Mouse (Mus musculus) hindbrain, embryonic 11.5 days (tissue): ENCODE data around the gene Cmc4. TPM values are rescaled to one million over a fixed set of nuclear protein-coding genes. Genes with fewer than 3 reads are reported as not detected.

Experiments used
- ATAC-seq: fragments of 200-750 bp; cut with Nextera tagmentation; 2 replicates; pipeline ENCODE4 v1.8.0; 2017; ENCODE audit warnings: mild to moderate bottlenecking, moderate TSS enrichment, moderate library complexity; ENCODE audit not compliant: low FRiP score
- DNase-seq: peaks from one replicate; pipeline ENCODE4 v3.0.0-alpha.2; 2015; ENCODE audit warnings: low spot score
- H3K27ac ChIP-seq: fragments of 300-500 bp; sonication (generic); 2 replicates; pipeline ENCODE4 v1.5.1; 2014; ENCODE audit warnings: mild to moderate bottlenecking, low read depth, low read length
- H3K27me3 ChIP-seq: fragments of 300-500 bp; sonication (generic); 2 replicates; pipeline ENCODE4 v1.6.1; 2014; ENCODE audit warnings: mild to moderate bottlenecking, low read length, moderate library complexity, mixed read lengths; ENCODE audit not compliant: control insufficient read depth, insufficient read depth
- H3K36me3 ChIP-seq: fragments of 300-500 bp; sonication (generic); 2 replicates; pipeline ENCODE4 v1.6.1; 2014; ENCODE audit warnings: mild to moderate bottlenecking, low read length, moderate library complexity, mixed read lengths; ENCODE audit not compliant: control insufficient read depth, insufficient read depth
- H3K4me1 ChIP-seq: fragments of 300-500 bp; sonication (generic); replicated peaks from 2 replicates; pipeline ENCODE4 v1.6.1; 2014; ENCODE audit warnings: low read length, mixed read lengths; ENCODE audit not compliant: control insufficient read depth, insufficient read depth
- H3K4me2 ChIP-seq: fragments of 300-500 bp; sonication (generic); replicated peaks from 2 replicates; pipeline ENCODE4 v1.6.1; 2014; ENCODE audit warnings: mild to moderate bottlenecking, low read depth, low read length
- H3K4me3 ChIP-seq: fragments of 300-500 bp; sonication (generic); 2 replicates; pipeline ENCODE4 v1.5.1; 2014; ENCODE audit warnings: low read depth, low read length
- H3K9ac ChIP-seq: fragments of 300-500 bp; sonication (generic); 2 replicates; pipeline ENCODE4 v1.6.1; 2014; ENCODE audit warnings: low read depth, low read length
- H3K9me3 ChIP-seq: fragments of 300-500 bp; sonication (generic); 2 replicates; pipeline ENCODE4 v1.6.1; 2016; ENCODE audit warnings: low read length; ENCODE audit not compliant: control insufficient read depth
- WGBS: fragments of 180-500 bp; shearing (Covaris S2); extraction: QIAGEN DNeasy Blood & Tissue Kit; methylation state at CpG from one replicate; pipeline ENCODE4 v1.1.7; 2014; 5-methylcytosine and 5-hydroxymethylcytosine counted together
- polyA plus RNA-seq: library from polyadenylated mRNA; unstranded; fragments of >200 nt; fragmentation: Nextera tagmentation; extraction: Ambion mirVana; gene quantifications from 2 replicates; pipeline ENCODE4 v1.2.1, GENCODE M21; 2014

Gene Cmc4
- polyA plus RNA-seq, 1 experiment from 2014 or later = 27.9 TPM

DNA sequence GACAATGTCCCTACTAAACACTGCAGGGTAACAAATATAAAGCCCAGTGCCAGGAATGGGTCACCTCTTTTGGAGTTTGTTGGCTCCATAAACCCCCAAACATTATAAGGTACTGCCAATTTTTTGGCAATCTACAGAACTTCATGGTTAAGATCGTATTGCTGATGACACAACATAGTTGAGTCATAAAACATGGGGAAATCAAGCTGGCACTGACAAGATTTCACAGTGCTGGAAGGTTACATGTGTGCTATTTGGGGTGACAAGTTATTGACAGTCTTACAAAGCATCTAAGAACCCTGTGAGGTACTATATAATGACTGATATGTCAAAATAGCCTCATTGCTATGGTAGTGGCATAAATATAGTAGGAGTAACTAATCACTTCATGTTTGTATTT, 35.2 kb downstream of the Cmc4 start:
- H3K9ac ChIP-seq = no peak overlapping the region
- ATAC-seq = no peak
- 94% methylated on average over 1 of the region's 1 CpGs for WGBS

GRCm38 (mm10) chrX:75376815-75377214, 39.6 kb downstream of the Cmc4 start:
- Histone ChIP-seq H3K9me3 (no peaks in the 10 kb centered on the region), H3K4me2 (no peak overlapping the region), H3K27me3 (no peaks in the 10 kb centered on the region), H3K36me3 (no peaks in the 10 kb centered on the region), H3K4me3 (no peak overlapping the region), H3K27ac (no peak overlapping the region), H3K4me1 (no peaks in the 10 kb centered on the region), H3K9ac (no peak overlapping the region)
- ATAC-seq = no peak
- no peak for DNase-seq

More for the DNA sequence above, 35.2 kb downstream of the Cmc4 start:
- no peaks in the 10 kb centered on the region for H3K4me1 ChIP-seq
- no peaks in the 10 kb centered on the region for H3K9me3 ChIP-seq
- no peak overlapping the region for H3K4me2 ChIP-seq
- no peak for DNase-seq
- no peaks in the 10 kb centered on the region for H3K36me3 ChIP-seq
- no peaks in the 10 kb centered on the region for H3K27me3 ChIP-seq
- H3K4me3 ChIP-seq = no peak overlapping the region
- no peak overlapping the region for H3K27ac ChIP-seq

GRCm38 (mm10) chrX:75372666-75373425, 43.5 kb downstream of the Cmc4 start:
- WGBS = 86% methylated on average over 2 of the region's 2 CpGs

DNA sequence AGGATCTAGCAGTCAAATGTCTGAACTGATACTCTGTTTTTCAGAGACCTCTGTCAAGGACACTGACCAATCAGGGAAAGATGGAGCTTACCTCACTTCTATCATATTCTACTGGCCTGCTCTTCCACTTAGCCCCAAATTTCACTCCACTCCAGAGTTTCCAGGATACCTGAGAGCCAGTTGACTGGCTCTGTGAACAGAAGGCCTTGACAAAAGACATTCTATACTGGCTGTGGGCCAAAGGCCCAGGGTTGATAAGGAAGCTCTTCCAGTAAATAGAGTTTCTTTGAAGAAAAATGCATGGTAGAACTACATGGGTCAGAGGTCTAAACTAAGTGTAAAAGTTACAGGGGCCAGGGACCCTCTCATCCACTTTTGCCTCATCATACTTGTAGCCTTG, 46.2 kb downstream of the Cmc4 start:
- H3K36me3 ChIP-seq = no peaks in the 10 kb centered on the region
- no peak overlapping the region for H3K4me3 ChIP-seq
- no peak overlapping the region for H3K4me2 ChIP-seq
- H3K9me3 ChIP-seq = no peaks in the 10 kb centered on the region
- no peaks in the 10 kb centered on the region for H3K4me1 ChIP-seq
- DNase-seq (no peak), ATAC-seq (no peak)
- H3K27ac ChIP-seq = no peak overlapping the region
- no peaks in the 10 kb centered on the region for H3K27me3 ChIP-seq
- H3K9ac ChIP-seq = no peak overlapping the region

More at GRCm38 (mm10) chrX:75372666-75373425, 43.5 kb downstream of the Cmc4 start:
- no peaks in the 10 kb centered on the region for H3K27me3 ChIP-seq
- no peak overlapping the region for H3K4me3 ChIP-seq
- no peak overlapping the region for H3K9ac ChIP-seq
- no peaks in the 10 kb centered on the region for H3K4me1 ChIP-seq
- H3K27ac ChIP-seq = no peak overlapping the region
- no peaks in the 10 kb centered on the region for H3K9me3 ChIP-seq
- no peak overlapping the region for H3K4me2 ChIP-seq
- H3K36me3 ChIP-seq = no peaks in the 10 kb centered on the region
- no peak for DNase-seq
- ATAC-seq = no peak

Other genes with a start within 250 kb of the Cmc4 start
- gene Fundc2, start 34.2 kb downstream of the Cmc4 start, polyA plus RNA-seq = 37.5 and 44.6 TPM in 2 replicates
- 0.73 and 1.0 TPM in 2 replicates for gene F8, start 34.0 kb downstream of the Cmc4 start, polyA plus RNA-seq
- 10.2 and 11.6 TPM in 2 replicates for gene Mtcp1, start within 50 bp of the Cmc4 start, polyA plus RNA-seq
- 62.5 and 71.8 TPM in 2 replicates for gene Brcc3, start within 50 bp of the Cmc4 start, polyA plus RNA-seq
- gene Vbp1, start 97.7 kb upstream of the Cmc4 start, polyA plus RNA-seq = 297 and 300 TPM in 2 replicates
- gene Rab39b, start 161.6 kb upstream of the Cmc4 start, polyA plus RNA-seq = 13.7 and 15.6 TPM in 2 replicates